Mouse (Mus musculus): ENCODE results near the gene Focad. TPM values are rescaled to one million over a fixed set of nuclear protein-coding genes. Genes with fewer than 3 reads are reported as not detected.

Focad gene
- polyA plus RNA-seq, 1 experiment from 2014 or later = 16.9 TPM

GRCm38 (mm10) chr4:88185872-88186426, 91.5 kb downstream of the Focad start:
- no peak overlapping the region for H3K9ac ChIP-seq
- no peaks in the 10 kb centered on the region for H3K27me3 ChIP-seq
- H3K36me3 ChIP-seq = no peaks in the 10 kb centered on the region
- no peaks in the 10 kb centered on the region for H3K9me3 ChIP-seq (replicated peaks)
- 73% methylated on average over 6 of the region's 6 CpGs for WGBS
- no peak overlapping the region for H3K4me2 ChIP-seq (replicated peaks)
- no peak overlapping the region for H3K27ac ChIP-seq (replicated peaks)
- ATAC-seq (ENCODE audit: insufficient number of reproducible peaks, low FRiP score, low TSS enrichment, low read depth) = no peak
- H3K4me1 ChIP-seq = peaks cover 3% of the 10 kb centered on the region; the same call in 1 of the 2 replicates
- H3K4me3 ChIP-seq (replicated peaks) = no peak overlapping the region

GRCm38 (mm10) chr4:88187649-88188048, 93.2 kb downstream of the Focad start:
- no peak overlapping the region for H3K4me3 ChIP-seq (replicated peaks)
- ATAC-seq (ENCODE audit: insufficient number of reproducible peaks, low FRiP score, low TSS enrichment, low read depth) = no peak; the same call in 1 of the 2 replicates
- no peak overlapping the region for H3K27ac ChIP-seq (replicated peaks)
- no peaks in the 10 kb centered on the region for H3K9me3 ChIP-seq (replicated peaks)
- no peaks in the 10 kb centered on the region for H3K36me3 ChIP-seq
- H3K4me1 ChIP-seq = peaks cover 3% of the 10 kb centered on the region; the same call in 1 of the 2 replicates
- no peak overlapping the region for H3K4me2 ChIP-seq (replicated peaks)
- no peaks in the 10 kb centered on the region for H3K27me3 ChIP-seq
- 69% methylated on average over 3 of the region's 3 CpGs for WGBS
- H3K9ac ChIP-seq = no peak overlapping the region

- Histone ChIP-seq H3K9me3 (replicated peaks) (no peaks in the 10 kb centered on the region), H3K27ac (replicated peaks) (no peak overlapping the region), H3K9ac (no peak overlapping the region), H3K4me1 (no peaks in the 10 kb centered on the region), H3K4me3 (replicated peaks) (no peak overlapping the region), H3K27me3 (no peaks in the 10 kb centered on the region), H3K36me3 (no peaks in the 10 kb centered on the region), H3K4me2 (replicated peaks) (no peak overlapping the region)
- WGBS = 77% methylated on average over 1 of the region's 1 CpGs
- ATAC-seq (ENCODE audit: insufficient number of reproducible peaks, low FRiP score, low TSS enrichment, low read depth) = no peak
Measured at GRCm38 (mm10) chr4:88189495-88189894, 95.1 kb downstream of the Focad start.

- no peaks in the 10 kb centered on the region for H3K27me3 ChIP-seq
- no peaks in the 10 kb centered on the region for H3K9me3 ChIP-seq (replicated peaks)
- no peak overlapping the region for H3K9ac ChIP-seq
- no peak overlapping the region for H3K27ac ChIP-seq (replicated peaks)
- no peaks in the 10 kb centered on the region for H3K4me1 ChIP-seq
- 74% methylated on average over 5 of the region's 5 CpGs for WGBS
- H3K4me3 ChIP-seq (replicated peaks) = no peak overlapping the region
- no peaks in the 10 kb centered on the region for H3K36me3 ChIP-seq
- ATAC-seq (ENCODE audit: insufficient number of reproducible peaks, low FRiP score, low TSS enrichment, low read depth) = no peak
- no peak overlapping the region for H3K4me2 ChIP-seq (replicated peaks)
Measured at GRCm38 (mm10) chr4:88194256-88194655, 99.8 kb downstream of the Focad start.

- Histone ChIP-seq H3K36me3 (no peaks in the 10 kb centered on the region), H3K27ac (replicated peaks) (no peak overlapping the region), H3K27me3 (no peaks in the 10 kb centered on the region), H3K9ac (no peak overlapping the region), H3K4me1 (no peaks in the 10 kb centered on the region), H3K9me3 (replicated peaks) (no peaks in the 10 kb centered on the region), H3K4me3 (replicated peaks) (no peak overlapping the region), H3K4me2 (replicated peaks) (no peak overlapping the region)
- ATAC-seq (ENCODE audit: insufficient number of reproducible peaks, low FRiP score, low TSS enrichment, low read depth) = no peak
- 71% methylated on average over 4 of the region's 4 CpGs for WGBS
Measured at GRCm38 (mm10) chr4:88195898-88196495, 101.6 kb downstream of the Focad start.

GRCm38 (mm10) chr4:88196500-88196912, 102.1 kb downstream of the Focad start:
- 73% methylated on average over 4 of the region's 4 CpGs for WGBS
- Histone ChIP-seq H3K9ac (no peak overlapping the region), H3K27ac (replicated peaks) (no peak overlapping the region), H3K9me3 (replicated peaks) (no peaks in the 10 kb centered on the region), H3K4me1 (no peaks in the 10 kb centered on the region), H3K27me3 (no peaks in the 10 kb centered on the region), H3K4me2 (replicated peaks) (no peak overlapping the region), H3K4me3 (replicated peaks) (no peak overlapping the region), H3K36me3 (no peaks in the 10 kb centered on the region)
- no peak for ATAC-seq (ENCODE audit: insufficient number of reproducible peaks, low FRiP score, low TSS enrichment, low read depth)

GRCm38 (mm10) chr4:88197244-88197643, 102.8 kb downstream of the Focad start:
- Histone ChIP-seq H3K4me2 (replicated peaks) (no peak overlapping the region), H3K27ac (replicated peaks) (no peak overlapping the region), H3K4me1 (no peaks in the 10 kb centered on the region), H3K4me3 (replicated peaks) (no peak overlapping the region), H3K27me3 (no peaks in the 10 kb centered on the region), H3K9me3 (replicated peaks) (no peaks in the 10 kb centered on the region), H3K9ac (no peak overlapping the region), H3K36me3 (no peaks in the 10 kb centered on the region)
- ATAC-seq (ENCODE audit: insufficient number of reproducible peaks, low FRiP score, low TSS enrichment, low read depth) = no peak
- 73% methylated on average over 5 of the region's 5 CpGs for WGBS

GRCm38 (mm10) chr4:88199186-88199585, 104.8 kb downstream of the Focad start:
- H3K4me2 ChIP-seq (replicated peaks) = no peak overlapping the region
- no peaks in the 10 kb centered on the region for H3K9me3 ChIP-seq (replicated peaks)
- H3K36me3 ChIP-seq = no peaks in the 10 kb centered on the region
- H3K27me3 ChIP-seq = no peaks in the 10 kb centered on the region
- H3K4me1 ChIP-seq = no peaks in the 10 kb centered on the region
- no peak overlapping the region for H3K4me3 ChIP-seq (replicated peaks)
- no peak overlapping the region for H3K9ac ChIP-seq
- 81% methylated on average over 1 of the region's 1 CpGs for WGBS
- ATAC-seq (ENCODE audit: insufficient number of reproducible peaks, low FRiP score, low TSS enrichment, low read depth) = no peak
- H3K27ac ChIP-seq (replicated peaks) = no peak overlapping the region

GRCm38 (mm10) chr4:88201047-88201446, 106.6 kb downstream of the Focad start:
- Histone ChIP-seq H3K9ac (no peak overlapping the region), H3K4me3 (replicated peaks) (no peak overlapping the region), H3K36me3 (no peaks in the 10 kb centered on the region), H3K27ac (replicated peaks) (no peak overlapping the region), H3K4me1 (no peaks in the 10 kb centered on the region), H3K27me3 (no peaks in the 10 kb centered on the region), H3K4me2 (replicated peaks) (no peak overlapping the region), H3K9me3 (replicated peaks) (no peaks in the 10 kb centered on the region)
- WGBS = 95% methylated on average over 4 of the region's 4 CpGs
- ATAC-seq (ENCODE audit: insufficient number of reproducible peaks, low FRiP score, low TSS enrichment, low read depth) = no peak

GRCm38 (mm10) chr4:88208676-88209075, 114.2 kb downstream of the Focad start:
- Histone ChIP-seq H3K4me2 (replicated peaks) (no peak overlapping the region), H3K36me3 (no peaks in the 10 kb centered on the region), H3K4me3 (replicated peaks) (no peak overlapping the region), H3K4me1 (no peaks in the 10 kb centered on the region), H3K27me3 (no peaks in the 10 kb centered on the region), H3K9me3 (replicated peaks) (no peaks in the 10 kb centered on the region), H3K27ac (replicated peaks) (no peak overlapping the region), H3K9ac (no peak overlapping the region)
- 95% methylated on average over 6 of the region's 6 CpGs for WGBS
- ATAC-seq (ENCODE audit: insufficient number of reproducible peaks, low FRiP score, low TSS enrichment, low read depth) = no peak

- Histone ChIP-seq H3K9me3 (replicated peaks) (no peaks in the 10 kb centered on the region), H3K27me3 (no peaks in the 10 kb centered on the region), H3K4me2 (replicated peaks) (no peak overlapping the region), H3K9ac (no peak overlapping the region), H3K36me3 (no peaks in the 10 kb centered on the region), H3K4me1 (no peaks in the 10 kb centered on the region), H3K27ac (replicated peaks) (no peak overlapping the region), H3K4me3 (replicated peaks) (no peak overlapping the region)
- 64% methylated on average over 3 of the region's 3 CpGs for WGBS
- no peak for ATAC-seq (ENCODE audit: insufficient number of reproducible peaks, low FRiP score, low TSS enrichment, low read depth)
Measured at GRCm38 (mm10) chr4:88209351-88209814, 115.0 kb downstream of the Focad start.

- no peaks in the 10 kb centered on the region for H3K4me1 ChIP-seq
- no peak overlapping the region for H3K4me3 ChIP-seq (replicated peaks)
- no peak overlapping the region for H3K9ac ChIP-seq
- no peaks in the 10 kb centered on the region for H3K27me3 ChIP-seq
- no peaks in the 10 kb centered on the region for H3K9me3 ChIP-seq (replicated peaks)
- no peaks in the 10 kb centered on the region for H3K36me3 ChIP-seq
- WGBS = 84% methylated on average over 6 of the region's 6 CpGs
- no peak overlapping the region for H3K4me2 ChIP-seq (replicated peaks)
- no peak for ATAC-seq (ENCODE audit: insufficient number of reproducible peaks, low FRiP score, low TSS enrichment, low read depth)
- no peak overlapping the region for H3K27ac ChIP-seq (replicated peaks)
Measured at GRCm38 (mm10) chr4:88210602-88211001, 116.2 kb downstream of the Focad start.

All from embryonic facial prominence, embryonic 15.5 days (tissue).